Mouse (Mus musculus) testis, adult 2 months (tissue): ENCODE results near the gene Opcml. TPM values are rescaled to one million over a fixed set of nuclear protein-coding genes. Genes with fewer than 3 reads are reported as not detected.

ENCODE experiments used
- H3K27ac ChIP-seq: fragments of 200-500 bp; 2 replicates; pipeline ENCODE4 v1.5.1; 2012; ENCODE audit warnings: low read depth, low read length; ENCODE audit not compliant: control insufficient read depth, insufficient read depth
- H3K27me3 ChIP-seq: fragments of 200-500 bp; 2 replicates; pipeline ENCODE4 v1.6.1; 2012; ENCODE audit warnings: mild to moderate bottlenecking, low read length, moderate library complexity; ENCODE audit not compliant: control insufficient read depth, insufficient read depth
- H3K36me3 ChIP-seq: fragments of 200-500 bp; 2 replicates; pipeline ENCODE4 v1.6.1; 2012; ENCODE audit warnings: mild to moderate bottlenecking, low read length; ENCODE audit not compliant: control insufficient read depth, insufficient read depth
- H3K4me1 ChIP-seq: fragments of 200-500 bp; 2 replicates; pipeline ENCODE4 v1.6.1; 2012; ENCODE audit warnings: low read length; ENCODE audit not compliant: control insufficient read depth, insufficient read depth
- H3K4me3 ChIP-seq: fragments of 200-500 bp; 2 replicates; pipeline ENCODE4 v1.5.1; 2012; ENCODE audit warnings: low read depth, mild to moderate bottlenecking, low read length, moderate library complexity, mixed read lengths; ENCODE audit not compliant: control insufficient read depth
- CTCF ChIP-seq: fragments of 200-500 bp; IDR thresholded peaks from 2 replicates; pipeline ENCODE4 v1.5.1; 2012; ENCODE audit warnings: low read depth, mild to moderate bottlenecking, inconsistent platforms, low read length, moderate library complexity; ENCODE audit not compliant: control insufficient read depth, insufficient read depth, insufficient replicate concordance
- POLR2A ChIP-seq: fragments of 200-500 bp; IDR thresholded peaks from 2 replicates; pipeline ENCODE4 v1.6.1; 2012; ENCODE audit warnings: low read depth, mild to moderate bottlenecking, inconsistent platforms, low read length, moderate library complexity; ENCODE audit not compliant: control insufficient read depth
- polyA plus RNA-seq: library from polyadenylated mRNA; depleted of rRNA; stranded (reverse); fragments of >200 nt; gene quantifications from 2 replicates; pipeline ENCODE4 v1.2.3, GENCODE M21; 2012

The Opcml gene
- polyA plus RNA-seq, 1 experiment, result 0.62 TPM

GRCm38 (mm10) chr9:28569776-28570175 is 779.2 kb downstream of the Opcml start:
- TF ChIP-seq POLR2A, result no peak

GRCm38 (mm10) chr9:28571682-28572081 is 781.1 kb downstream of the Opcml start:
- no peak overlapping the region for H3K27ac ChIP-seq
- H3K27me3 ChIP-seq, result no peaks in the 10 kb centered on the region
- H3K4me3 ChIP-seq, result no peak overlapping the region
- TF ChIP-seq CTCF (no peak), POLR2A (no peak)
- no peaks in the 10 kb centered on the region for H3K36me3 ChIP-seq
- no peaks in the 10 kb centered on the region for H3K4me1 ChIP-seq

More at GRCm38 (mm10) chr9:28569776-28570175, 779.2 kb downstream of the Opcml start:
- no peaks in the 10 kb centered on the region for H3K4me1 ChIP-seq
- no peak overlapping the region for H3K27ac ChIP-seq
- H3K4me3 ChIP-seq, result no peak overlapping the region
- H3K36me3 ChIP-seq, result no peaks in the 10 kb centered on the region
- no peaks in the 10 kb centered on the region for H3K27me3 ChIP-seq

- no peak overlapping the region for H3K4me3 ChIP-seq
- TF ChIP-seq POLR2A, result no peak
- TF ChIP-seq CTCF, result no peak
- H3K36me3 ChIP-seq, result no peaks in the 10 kb centered on the region
- no peak overlapping the region for H3K27ac ChIP-seq
- no peaks in the 10 kb centered on the region for H3K27me3 ChIP-seq
- H3K4me1 ChIP-seq, result no peaks in the 10 kb centered on the region
Measured at GRCm38 (mm10) chr9:28572136-28572774, 781.7 kb downstream of the Opcml start.

- Histone ChIP-seq H3K4me3 (no peak overlapping the region), H3K36me3 (no peaks in the 10 kb centered on the region), H3K27me3 (no peaks in the 10 kb centered on the region), H3K4me1 (no peaks in the 10 kb centered on the region), H3K27ac (no peak overlapping the region)
- no peak for TF ChIP-seq CTCF
- no peak for TF ChIP-seq POLR2A
Measured at GRCm38 (mm10) chr9:28578730-28579129, 788.2 kb downstream of the Opcml start.

- TF ChIP-seq CTCF (no peak), POLR2A (no peak)
- H3K27me3 ChIP-seq, result no peaks in the 10 kb centered on the region
- no peak overlapping the region for H3K27ac ChIP-seq
- no peak overlapping the region for H3K4me3 ChIP-seq
- no peaks in the 10 kb centered on the region for H3K36me3 ChIP-seq
- no peaks in the 10 kb centered on the region for H3K4me1 ChIP-seq
Measured at GRCm38 (mm10) chr9:28587253-28587652, 796.7 kb downstream of the Opcml start.

- H3K36me3 ChIP-seq, result no peaks in the 10 kb centered on the region
- no peaks in the 10 kb centered on the region for H3K27me3 ChIP-seq
- TF ChIP-seq POLR2A (no peak), CTCF (no peak)
- no peaks in the 10 kb centered on the region for H3K4me1 ChIP-seq
- H3K27ac ChIP-seq, result no peak overlapping the region
- H3K4me3 ChIP-seq, result no peak overlapping the region
Measured at GRCm38 (mm10) chr9:28587857-28588388, 797.3 kb downstream of the Opcml start.

- Histone ChIP-seq H3K27me3 (no peaks in the 10 kb centered on the region), H3K36me3 (no peaks in the 10 kb centered on the region), H3K4me3 (no peak overlapping the region), H3K4me1 (no peaks in the 10 kb centered on the region), H3K27ac (no peak overlapping the region)
- no peak for TF ChIP-seq CTCF
Measured at GRCm38 (mm10) chr9:28588488-28588887, 797.9 kb downstream of the Opcml start.
